15 mouse cellular contexts compared by ENCODE assay signal in the genomic region with DNA sequence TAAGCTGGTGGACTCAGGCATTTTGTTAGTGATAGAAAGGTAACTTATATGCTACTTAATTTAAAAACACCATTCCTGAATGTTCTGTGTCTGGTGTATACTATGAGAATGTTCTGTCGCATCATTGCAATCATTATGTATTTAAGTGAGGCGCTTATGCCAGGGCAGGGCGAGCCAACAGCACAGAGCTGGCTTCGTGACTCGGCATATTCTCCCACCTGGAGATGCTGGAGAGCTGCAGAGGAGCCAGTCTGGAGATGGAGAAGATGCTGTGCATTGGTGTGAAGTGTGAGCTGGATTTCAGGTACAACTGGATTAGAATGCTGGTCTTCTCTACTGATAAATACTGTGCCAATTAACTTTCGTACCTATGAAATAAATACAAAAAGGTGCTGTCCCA.
DNase-seq lines count a peak whose midpoint lies in the region; ATAC-seq lines count a peak whose summit lies in the region.
"Had no signal": no experiment of that assay in that cellular context is flagged by ENCODE, and none has a peak within 500 bp of the region (broad histone marks: within the 10 kb centered on the region; RNA-seq: fewer than 3 reads in every experiment).

No protein-coding gene starts in this region.

- DNase-seq in cerebellum, postnatal 25 days = peak; percentile 39 to 55
- DNase-seq: adrenal gland, adult 2 months; adrenal gland, adult 8-10 months; adrenal gland, postnatal 10 days; adrenal gland, postnatal 14 days; adrenal gland, postnatal 25 days; adrenal gland, postnatal 36 days; B cell, adult 2 months; cerebellum, adult 11 months; cerebellum, adult 11-12 months; cerebellum, adult 8-10 months had no signal

- no peak for ATAC-seq in cerebellum, adult (ENCODE audit: insufficient number of reproducible peaks, low FRiP score, low TSS enrichment)
- ATAC-seq: activated CD4-positive, CD25-positive, alpha-beta regulatory T cell, adult 4 months; CD4-positive, CD25-positive, alpha-beta regulatory T cell, adult 4 months; Patski had no signal
